Mouse (Mus musculus): ENCODE results near the gene Mrto4. TPM values are rescaled to one million over a fixed set of nuclear protein-coding genes. Genes with fewer than 3 reads are reported as not detected.
A peak's percentile ranks its signal among the peaks of the same experiment; 100 is the strongest.

Mrto4 gene
- polyA plus RNA-seq, 1 experiment from 2014 or later, result 98.2 TPM

DNA sequence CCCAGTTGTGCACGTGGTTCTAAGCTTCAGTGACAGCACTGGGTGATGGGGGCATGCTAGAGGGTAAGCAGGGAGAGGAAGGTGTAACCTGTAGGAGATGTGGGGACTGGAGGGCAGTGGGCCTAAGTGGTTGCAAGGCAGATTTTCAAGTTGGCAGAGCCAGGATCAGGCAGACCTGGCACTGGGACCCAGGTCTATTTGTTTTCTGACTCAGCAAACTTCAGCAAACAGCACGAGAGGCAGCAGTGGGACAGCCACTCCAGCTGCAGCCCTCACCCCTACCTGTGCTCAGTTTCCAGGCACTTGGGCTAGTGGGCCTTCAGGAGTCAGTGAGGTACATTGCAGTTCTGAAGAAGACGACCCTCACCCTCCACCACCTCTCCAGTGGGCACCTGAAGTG lies 4.8 kb upstream of the Mrto4 start:
- Histone ChIP-seq H3K4me2 (no peak overlapping the region), H3K27ac (ENCODE audit: low read depth, low read length) (no peak overlapping the region), H3K4me1 (ENCODE audit: control insufficient read depth, insufficient read depth, low read length) (peaks cover 5% of the 10 kb centered on the region; the same call in 1 of the 2 replicates), H3K9ac (ENCODE audit: low read depth, low read length) (no peak overlapping the region), H3K4me3 (ENCODE audit: low read depth, low read length) (no peak overlapping the region), H3K9me3 (replicated peaks; ENCODE audit: control insufficient read depth, low read length) (no peaks in the 10 kb centered on the region), H3K36me3 (ENCODE audit: control insufficient read depth, insufficient read depth, low read length) (peaks cover 39% of the 10 kb centered on the region), H3K27me3 (ENCODE audit: control insufficient read depth, insufficient read depth, low read length) (no peaks in the 10 kb centered on the region)
- WGBS (ENCODE audit: insufficient replicate concordance), result 90% methylated on average over 3 of the region's 3 CpGs
- no peak for ATAC-seq (replicated peaks; ENCODE audit: insufficient number of reproducible peaks, low FRiP score, low TSS enrichment)

DNA sequence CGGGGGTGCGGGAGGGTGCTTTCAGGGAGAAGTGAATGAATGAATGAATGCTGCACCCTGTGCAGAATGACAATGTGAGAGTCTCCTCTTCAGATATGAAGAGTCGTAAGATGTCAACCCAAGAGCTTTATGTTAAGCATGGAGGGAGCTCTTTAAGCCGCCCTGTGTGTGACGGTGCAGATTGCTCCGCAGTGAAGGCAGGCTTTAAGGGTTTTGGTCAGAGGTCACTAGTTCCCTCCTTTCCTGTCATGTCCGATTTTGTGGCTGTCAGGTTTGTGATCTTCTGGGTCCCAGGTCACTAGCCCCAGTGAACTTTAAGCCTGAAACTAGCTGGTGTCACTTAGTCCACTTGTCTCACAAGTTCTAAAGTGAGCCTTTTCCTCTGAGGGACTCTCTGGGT lies 456 bp upstream of the Mrto4 start:
- H3K36me3 ChIP-seq (ENCODE audit: control insufficient read depth, insufficient read depth, low read length), result peaks cover 24% of the 10 kb centered on the region
- ATAC-seq (replicated peaks; ENCODE audit: insufficient number of reproducible peaks, low FRiP score, low TSS enrichment), result 0 out of 2 replicates have a peak, but pooled peaks have one; percentile 16
- peak overlapping the region; percentile 82 for H3K4me3 ChIP-seq (ENCODE audit: low read depth, low read length)
- peaks cover 14% of the 10 kb centered on the region for H3K4me1 ChIP-seq (ENCODE audit: control insufficient read depth, insufficient read depth, low read length)
- 0% methylated on average over 7 of the region's 7 CpGs for WGBS (ENCODE audit: insufficient replicate concordance)
- no peaks in the 10 kb centered on the region for H3K27me3 ChIP-seq (ENCODE audit: control insufficient read depth, insufficient read depth, low read length)
- peak overlapping the region; percentile 78 for H3K9ac ChIP-seq (ENCODE audit: low read depth, low read length)
- peak overlapping the region; percentile 90 for H3K4me2 ChIP-seq
- peak overlapping the region; percentile 89; the same call in 1 of the 2 replicates for H3K27ac ChIP-seq (ENCODE audit: low read depth, low read length)
- H3K9me3 ChIP-seq (replicated peaks; ENCODE audit: control insufficient read depth, low read length), result no peaks in the 10 kb centered on the region

- ATAC-seq (replicated peaks; ENCODE audit: insufficient number of reproducible peaks, low FRiP score, low TSS enrichment), result no peak
- Histone ChIP-seq H3K9me3 (replicated peaks; ENCODE audit: control insufficient read depth, low read length) (no peaks in the 10 kb centered on the region), H3K4me1 (ENCODE audit: control insufficient read depth, insufficient read depth, low read length) (no peaks in the 10 kb centered on the region; the same call in 1 of the 2 replicates), H3K4me3 (ENCODE audit: low read depth, low read length) (no peak overlapping the region), H3K27ac (ENCODE audit: low read depth, low read length) (no peak overlapping the region), H3K4me2 (no peak overlapping the region), H3K9ac (ENCODE audit: low read depth, low read length) (no peak overlapping the region), H3K27me3 (ENCODE audit: control insufficient read depth, insufficient read depth, low read length) (no peaks in the 10 kb centered on the region), H3K36me3 (ENCODE audit: control insufficient read depth, insufficient read depth, low read length) (peaks cover 16% of the 10 kb centered on the region)
- WGBS (ENCODE audit: insufficient replicate concordance), result 82% methylated on average over 23 of the region's 23 CpGs
Measured at GRCm38 (mm10) chr4:139345416-139346019, 6.9 kb downstream of the Mrto4 start.

- H3K9me3 ChIP-seq (replicated peaks; ENCODE audit: control insufficient read depth, low read length), result no peaks in the 10 kb centered on the region
- no peak overlapping the region for H3K4me2 ChIP-seq
- H3K4me1 ChIP-seq (ENCODE audit: control insufficient read depth, insufficient read depth, low read length), result no peaks in the 10 kb centered on the region
- H3K27ac ChIP-seq (ENCODE audit: low read depth, low read length), result no peak overlapping the region
- no peak overlapping the region for H3K4me3 ChIP-seq (ENCODE audit: low read depth, low read length)
- no peaks in the 10 kb centered on the region for H3K27me3 ChIP-seq (ENCODE audit: control insufficient read depth, insufficient read depth, low read length)
- no peak overlapping the region for H3K9ac ChIP-seq (ENCODE audit: low read depth, low read length)
- no peak for ATAC-seq (replicated peaks; ENCODE audit: insufficient number of reproducible peaks, low FRiP score, low TSS enrichment)
- 62% methylated on average over 5 of the region's 5 CpGs for WGBS (ENCODE audit: insufficient replicate concordance)
- H3K36me3 ChIP-seq (ENCODE audit: control insufficient read depth, insufficient read depth, low read length), result peaks cover 11% of the 10 kb centered on the region
Measured at GRCm38 (mm10) chr4:139343718-139344117, 8.7 kb downstream of the Mrto4 start.

GRCm38 (mm10) chr4:139341556-139342233 lies 10.7 kb downstream of the Mrto4 start:
- H3K9me3 ChIP-seq (replicated peaks; ENCODE audit: control insufficient read depth, low read length), result no peaks in the 10 kb centered on the region
- no peak overlapping the region for H3K27ac ChIP-seq (ENCODE audit: low read depth, low read length)
- no peaks in the 10 kb centered on the region for H3K36me3 ChIP-seq (ENCODE audit: control insufficient read depth, insufficient read depth, low read length)
- no peak for ATAC-seq (replicated peaks; ENCODE audit: insufficient number of reproducible peaks, low FRiP score, low TSS enrichment)
- no peak overlapping the region for H3K9ac ChIP-seq (ENCODE audit: low read depth, low read length)
- no peaks in the 10 kb centered on the region for H3K4me1 ChIP-seq (ENCODE audit: control insufficient read depth, insufficient read depth, low read length)
- no peak overlapping the region for H3K4me2 ChIP-seq
- 72% methylated on average over 7 of the region's 7 CpGs for WGBS (ENCODE audit: insufficient replicate concordance)
- H3K27me3 ChIP-seq (ENCODE audit: control insufficient read depth, insufficient read depth, low read length), result peaks cover 6% of the 10 kb centered on the region; the same call in 1 of the 2 replicates
- no peak overlapping the region for H3K4me3 ChIP-seq (ENCODE audit: low read depth, low read length)

DNA sequence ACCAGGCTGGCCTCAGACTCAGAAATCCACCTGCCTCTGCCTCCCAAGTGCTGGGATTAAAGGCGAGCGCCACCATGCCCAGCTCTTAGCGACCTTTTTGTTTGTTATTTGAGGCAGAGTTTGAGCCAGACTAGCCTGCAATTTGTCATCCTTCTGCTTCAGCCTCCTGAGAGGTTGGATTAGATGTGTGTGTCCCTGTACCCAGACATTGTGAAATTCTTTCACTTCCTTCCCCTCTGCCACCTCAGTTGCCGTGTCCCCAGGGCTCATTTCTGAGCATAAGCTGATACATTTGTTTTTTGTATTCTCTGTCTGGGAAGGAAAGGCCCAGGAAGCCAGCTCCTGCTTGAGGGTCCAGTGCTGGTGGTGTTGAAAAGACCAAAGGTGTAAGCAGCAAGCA lies 11.5 kb downstream of the Mrto4 start:
- no peak for ATAC-seq (replicated peaks; ENCODE audit: insufficient number of reproducible peaks, low FRiP score, low TSS enrichment)
- no peaks in the 10 kb centered on the region for H3K9me3 ChIP-seq (replicated peaks; ENCODE audit: control insufficient read depth, low read length)
- no peak overlapping the region for H3K9ac ChIP-seq (ENCODE audit: low read depth, low read length)
- no peak overlapping the region for H3K4me3 ChIP-seq (ENCODE audit: low read depth, low read length)
- H3K4me2 ChIP-seq, result no peak overlapping the region
- H3K27ac ChIP-seq (ENCODE audit: low read depth, low read length), result no peak overlapping the region
- WGBS (ENCODE audit: insufficient replicate concordance), result 69% methylated on average over 4 of the region's 4 CpGs
- H3K4me1 ChIP-seq (ENCODE audit: control insufficient read depth, insufficient read depth, low read length), result no peaks in the 10 kb centered on the region
- H3K36me3 ChIP-seq (ENCODE audit: control insufficient read depth, insufficient read depth, low read length), result no peaks in the 10 kb centered on the region
- H3K27me3 ChIP-seq (ENCODE audit: control insufficient read depth, insufficient read depth, low read length), result peaks cover 6% of the 10 kb centered on the region; the same call in 1 of the 2 replicates

DNA sequence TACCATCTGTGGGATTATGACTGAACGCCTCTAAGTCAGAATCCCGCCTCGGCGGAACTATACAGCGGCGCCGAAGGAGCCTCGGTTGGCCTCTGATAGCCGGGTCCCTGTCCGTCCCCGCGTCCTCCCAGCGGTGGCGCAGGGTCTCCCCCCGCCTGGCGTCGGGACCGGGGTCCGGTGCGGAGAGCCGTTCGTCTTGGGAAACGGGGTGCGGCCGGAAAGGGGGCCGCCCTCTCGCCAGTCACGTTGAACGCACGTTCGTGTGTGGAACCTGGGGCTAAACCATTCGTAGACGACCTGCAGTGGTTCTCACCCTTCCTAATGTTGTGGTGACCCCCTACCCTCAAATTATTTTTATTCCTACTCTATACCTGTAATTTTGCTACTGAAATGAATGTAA lies 14.2 kb downstream of the Mrto4 start:
- no peak for ATAC-seq (replicated peaks; ENCODE audit: insufficient number of reproducible peaks, low FRiP score, low TSS enrichment)
- Histone ChIP-seq H3K27me3 (ENCODE audit: control insufficient read depth, insufficient read depth, low read length) (peaks cover 10% of the 10 kb centered on the region), H3K9ac (ENCODE audit: low read depth, low read length) (no peak overlapping the region), H3K4me1 (ENCODE audit: control insufficient read depth, insufficient read depth, low read length) (no peaks in the 10 kb centered on the region), H3K4me3 (ENCODE audit: low read depth, low read length) (no peak overlapping the region), H3K27ac (ENCODE audit: low read depth, low read length) (no peak overlapping the region), H3K9me3 (replicated peaks; ENCODE audit: control insufficient read depth, low read length) (no peaks in the 10 kb centered on the region), H3K36me3 (ENCODE audit: control insufficient read depth, insufficient read depth, low read length) (no peaks in the 10 kb centered on the region), H3K4me2 (no peak overlapping the region)
- 38% methylated on average over 33 of the region's 33 CpGs for WGBS (ENCODE audit: insufficient replicate concordance)

- H3K27ac ChIP-seq (ENCODE audit: low read depth, low read length), result peak overlapping the region; percentile 62; the same call in 1 of the 2 replicates
- peak overlapping the region; percentile 69 for H3K4me2 ChIP-seq
- WGBS (ENCODE audit: insufficient replicate concordance), result 10% methylated on average over 24 of the region's 24 CpGs
- peaks cover 11% of the 10 kb centered on the region for H3K27me3 ChIP-seq (ENCODE audit: control insufficient read depth, insufficient read depth, low read length)
- H3K9me3 ChIP-seq (replicated peaks; ENCODE audit: control insufficient read depth, low read length), result no peaks in the 10 kb centered on the region
- H3K9ac ChIP-seq (ENCODE audit: low read depth, low read length), result peak overlapping the region; percentile 56; the same call in 1 of the 2 replicates
- peak; percentile 74 for ATAC-seq (replicated peaks; ENCODE audit: insufficient number of reproducible peaks, low FRiP score, low TSS enrichment)
- H3K4me3 ChIP-seq (ENCODE audit: low read depth, low read length), result peak overlapping the region; percentile 37
- H3K36me3 ChIP-seq (ENCODE audit: control insufficient read depth, insufficient read depth, low read length), result no peaks in the 10 kb centered on the region
- H3K4me1 ChIP-seq (ENCODE audit: control insufficient read depth, insufficient read depth, low read length), result no peaks in the 10 kb centered on the region
Measured at GRCm38 (mm10) chr4:139336822-139337483, 15.4 kb downstream of the Mrto4 start.
